Mouse (Mus musculus) C2C12 (cell line): Measurements from ENCODE around the gene Ccdc162.

Experiments
- CEBPB ChIP-seq: IDR thresholded peaks from one replicate; pipeline ENCODE4 v1.6.1; 2011; ENCODE audit warnings: low read depth, mild to moderate bottlenecking, control low read depth, moderate library complexity
- CTCF ChIP-seq: IDR thresholded peaks from one replicate; pipeline ENCODE4 v1.5.1; 2011; ENCODE audit not compliant: control insufficient read depth, insufficient read depth, insufficient read length
- MAX ChIP-seq: IDR thresholded peaks from one replicate; pipeline ENCODE4 v1.6.1; 2011; ENCODE audit warnings: mild to moderate bottlenecking, control low read depth
- MYOD1 ChIP-seq: IDR thresholded peaks from one replicate; pipeline ENCODE4 v1.6.1; 2011; ENCODE audit warnings: low read depth; ENCODE audit not compliant: control insufficient read depth, insufficient read length
- MYOG ChIP-seq: IDR thresholded peaks from one replicate; pipeline ENCODE4 v1.6.1; 2011; ENCODE audit not compliant: control insufficient read depth, insufficient read length; ENCODE audit errors: extremely low read depth
- USF1 ChIP-seq: IDR thresholded peaks from one replicate; pipeline ENCODE4 v1.6.1; 2011; ENCODE audit warnings: low read depth, mild to moderate bottlenecking, control low read depth, moderate library complexity

DNA sequence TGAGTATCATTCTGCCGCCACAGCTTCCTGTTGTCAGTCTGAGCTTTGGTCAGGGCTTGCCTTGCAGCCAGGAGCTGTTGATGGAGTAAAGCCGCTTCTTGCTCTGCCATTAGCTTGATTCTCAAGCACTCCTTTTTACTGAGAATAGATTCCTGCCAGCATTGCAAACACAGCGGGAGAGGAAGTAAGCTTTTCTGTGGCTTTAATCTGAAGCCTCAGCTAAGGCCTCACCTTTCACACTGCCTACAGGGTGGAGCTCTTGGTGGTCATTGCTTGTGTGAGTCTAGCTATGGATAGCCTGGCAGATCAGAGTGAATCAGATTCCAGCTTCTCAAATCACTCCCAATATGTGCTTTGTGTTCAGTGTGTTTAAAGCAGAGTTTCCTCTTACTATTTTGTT lies 164.1 kb downstream of the Ccdc162 start:
- no peak for TF ChIP-seq CTCF
- TF ChIP-seq MYOG = no peak
- TF ChIP-seq USF1 = no peak
- no peak for TF ChIP-seq MAX
- TF ChIP-seq MYOD1 = no peak
- TF ChIP-seq CEBPB = no peak
